21 mouse cellular contexts compared by ENCODE assay signal in genomic region chr5:100856552-100856951, GRCm38 (mm10). TPM values are rescaled to one million over a fixed set of nuclear protein-coding genes. Genes with fewer than 3 reads are reported as not detected.
DNase-seq lines count a peak whose midpoint lies in the region; ATAC-seq and TF ChIP-seq lines count a peak whose summit lies in the region.
"Had no signal": no experiment of that assay in that cellular context is flagged by ENCODE, and none has a peak within 500 bp of the region (broad histone marks: within the 10 kb centered on the region; RNA-seq: fewer than 3 reads in every experiment).

No protein-coding gene starts in this region.

- DNase-seq in B cell, adult 2 months: peak; percentile 78 to 81
- no peak for DNase-seq in MEL (ENCODE audit: low read depth, low spot score)
- DNase-seq in spleen, postnatal 4 days (ENCODE audit: low spot score in 2 of 2): peak; percentile 36 to 65
- DNase-seq in thymus, postnatal 25 days: peak; percentile 50
- no peak for DNase-seq in ovary, postnatal 36 days (ENCODE audit: low spot score)
- no peak for DNase-seq in lung, postnatal 0 days (ENCODE audit: low spot score)
- DNase-seq in cerebellum, adult 2 months: no peak
- DNase-seq in adipocyte (ENCODE audit: low spot score): no peak
- DNase-seq: cerebellum, postnatal 10 days; gastrocnemius, postnatal 14 days; kidney, adult 11 months; layer of hippocampus, postnatal 36 days; lung, postnatal 10 days had no signal

- no peak overlapping the region for H3K4me2 ChIP-seq in lung, postnatal 0 days (replicated peaks; ENCODE audit: low read depth, low read length)
- H3K4me2 ChIP-seq: embryonic facial prominence, embryonic 12.5 days; forebrain, embryonic 13.5 days; liver, embryonic 15.5 days; midbrain, embryonic 15.5 days; neural tube, embryonic 15.5 days; stomach, embryonic 15.5 days had no signal

- no peaks in the 10 kb centered on the region for H3K9me3 ChIP-seq in MEL (replicated peaks; ENCODE audit: insufficient read depth, low read length)
- no peaks in the 10 kb centered on the region for H3K9me3 ChIP-seq in lung, postnatal 0 days (ENCODE audit: low read length)
- H3K9me3 ChIP-seq: embryonic facial prominence, embryonic 12.5 days; forebrain, embryonic 13.5 days; liver, embryonic 15.5 days; midbrain, embryonic 15.5 days; neural tube, embryonic 15.5 days; stomach, embryonic 15.5 days had no signal

- no peak for TF ChIP-seq EP300 in MEL (IDR thresholded peaks at IDR 0.05; ENCODE audit: low read depth in 1 of 2, low read length in 2 of 2)
- TF ChIP-seq EP300 in lung, postnatal 0 days (IDR thresholded peaks at IDR 0.05): no peak

- H3K27ac ChIP-seq in MEL (ENCODE audit: control insufficient read depth, low read depth, low read length): no peak overlapping the region
- no peak overlapping the region for H3K27ac ChIP-seq in lung, postnatal 0 days (ENCODE audit: low read length)
- H3K27ac ChIP-seq in cerebellum, adult 2 months (ENCODE audit: insufficient read depth, low read length): no peak overlapping the region
- H3K27ac ChIP-seq: embryonic facial prominence, embryonic 12.5 days; forebrain, embryonic 13.5 days; hindbrain, postnatal 0 days; liver, embryonic 15.5 days; midbrain, embryonic 15.5 days; neural tube, embryonic 15.5 days; stomach, embryonic 15.5 days had no signal

- TF ChIP-seq CTCF in MEL (IDR thresholded peaks at IDR 0.05 in 2 of 3, conservative IDR thresholded peaks at IDR 0.05 in 1 of 3; ENCODE audit: control insufficient read depth in 1 of 3, insufficient read depth in 1 of 3, low read depth in 2 of 3, low read length in 3 of 3, poor library complexity in 1 of 3, severe bottlenecking in 1 of 3): no peak
- no peak for TF ChIP-seq CTCF in lung, postnatal 0 days (IDR thresholded peaks at IDR 0.05)
- TF ChIP-seq CTCF in cerebellum, adult 2 months (IDR thresholded peaks at IDR 0.05; ENCODE audit: borderline replicate concordance, insufficient read depth, low read depth, low read length): no peak

- TF ChIP-seq RAD21 in MEL (IDR thresholded peaks at IDR 0.05; ENCODE audit: low read depth, low read length): no peak

- no peak overlapping the region for H3K4me3 ChIP-seq in MEL (ENCODE audit: control insufficient read depth in 1 of 2, insufficient read depth in 1 of 2, low read depth in 2 of 2, low read length in 2 of 2)
- H3K4me3 ChIP-seq in lung, postnatal 0 days (ENCODE audit: low read depth, low read length): no peak overlapping the region
- no peak overlapping the region for H3K4me3 ChIP-seq in cerebellum, adult 2 months (replicated peaks; ENCODE audit: insufficient read depth, low read depth, low read length)
- H3K4me3 ChIP-seq: embryonic facial prominence, embryonic 12.5 days; erythroblast, embryonic 14.5 days; forebrain, embryonic 13.5 days; liver, embryonic 15.5 days; midbrain, embryonic 15.5 days; neural tube, embryonic 15.5 days; stomach, embryonic 15.5 days had no signal

- H3K36me3 ChIP-seq in MEL (ENCODE audit: control insufficient read depth in 1 of 2, insufficient read depth in 2 of 2, low read length in 2 of 2): no peaks in the 10 kb centered on the region
- H3K36me3 ChIP-seq in lung, postnatal 0 days (ENCODE audit: insufficient read depth, low read length): no peaks in the 10 kb centered on the region
- H3K36me3 ChIP-seq: embryonic facial prominence, embryonic 12.5 days; liver, embryonic 15.5 days; midbrain, embryonic 15.5 days; neural tube, embryonic 15.5 days; stomach, embryonic 15.5 days had no signal

- no peak overlapping the region for H3K9ac ChIP-seq in MEL (ENCODE audit: control insufficient read depth, low read depth, low read length, poor library complexity, severe bottlenecking)
- no peak overlapping the region for H3K9ac ChIP-seq in lung, postnatal 0 days (replicated peaks; ENCODE audit: low read depth)
- H3K9ac ChIP-seq: embryonic facial prominence, embryonic 12.5 days; forebrain, embryonic 13.5 days; liver, embryonic 15.5 days; midbrain, embryonic 15.5 days; neural tube, embryonic 15.5 days; stomach, embryonic 15.5 days had no signal

- 76% methylated on average over 3 of the region's 3 CpGs for WGBS in lung, postnatal 0 days
- WGBS in cerebellum, adult 2 months: 83% methylated on average over 3 of the region's 3 CpGs

- H3K27me3 ChIP-seq in MEL (ENCODE audit: control insufficient read depth in 1 of 2, insufficient read depth in 2 of 2, low read length in 2 of 2): peaks cover 0 to 3% of the 10 kb centered on the region in 2 experiments; a peak in 1 of 4 replicates
- no peaks in the 10 kb centered on the region for H3K27me3 ChIP-seq in lung, postnatal 0 days (replicated peaks; ENCODE audit: insufficient read depth, low read length)
- no peaks in the 10 kb centered on the region for H3K27me3 ChIP-seq in cerebellum, adult 2 months (ENCODE audit: control insufficient read depth, insufficient read depth, low read length)
- H3K27me3 ChIP-seq: embryonic facial prominence, embryonic 12.5 days; liver, embryonic 15.5 days; midbrain, embryonic 15.5 days; neural tube, embryonic 15.5 days; stomach, embryonic 15.5 days had no signal

- no peak for TF ChIP-seq POLR2A in MEL (IDR thresholded peaks at IDR 0.05; ENCODE audit: control insufficient read depth in 1 of 2, insufficient read depth in 1 of 2, low read depth in 1 of 2, low read length in 2 of 2, poor library complexity in 1 of 2)
- TF ChIP-seq POLR2A in cerebellum, adult 2 months (IDR thresholded peaks at IDR 0.05; ENCODE audit: borderline replicate concordance, insufficient read depth, low read length): no peak

- no peaks in the 10 kb centered on the region for H3K4me1 ChIP-seq in MEL (ENCODE audit: control insufficient read depth in 1 of 2, insufficient read depth in 2 of 2, low read length in 2 of 2)
- no peaks in the 10 kb centered on the region for H3K4me1 ChIP-seq in lung, postnatal 0 days (ENCODE audit: insufficient read depth, low read depth, low read length)
- no peaks in the 10 kb centered on the region; the same call in 1 of the 2 replicates for H3K4me1 ChIP-seq in cerebellum, adult 2 months (ENCODE audit: control insufficient read depth, insufficient read depth, low read length)
- H3K4me1 ChIP-seq: embryonic facial prominence, embryonic 12.5 days; forebrain, embryonic 13.5 days; midbrain, embryonic 15.5 days; neural tube, embryonic 15.5 days; stomach, embryonic 15.5 days had no signal

- H3K79me2 ChIP-seq in MEL (ENCODE audit: control insufficient read depth, insufficient read depth, low read length, poor library complexity): no peaks in the 10 kb centered on the region

- no peak for ATAC-seq in lung, postnatal 0 days
- ATAC-seq: forebrain, embryonic 13.5 days; hindbrain, postnatal 0 days; midbrain, embryonic 15.5 days had no signal

TF ChIP-seq in MEL, 35 proteins besides CTCF, POLR2A, EP300 and RAD21:
- TF ChIP-seq MAFK (IDR thresholded peaks at IDR 0.05; ENCODE audit: borderline replicate concordance, low read depth, low read length) (no peak), USF1 (IDR thresholded peaks at IDR 0.05; ENCODE audit: low read depth, low read length) (peak; percentile 52; the same call in 1 of the 2 replicates)

RNA-seq across cellular contexts. Expression of gene Gpat3, which starts 11.0 kb away (rescaled TPM):
- 0.04 and 0.10 TPM in 2 replicates for total RNA-seq in MEL (2012; rRNA removed)
- under 1 TPM in 1 of 2 experiments, not detected in 1; 0.13 TPM for polyA plus RNA-seq in MEL (2012; ENCODE audit: insufficient read depth in 1 of 2, insufficient read length in 2 of 2, low read depth in 1 of 2, low replicate concordance in 2 of 2, missing spikeins in 1 of 2)
- 2.3 and 2.9 TPM in 2 replicates for polyA plus RNA-seq in lung, postnatal 0 days (2015; fragmentation: Nextera tagmentation; extraction: Ambion mirVana)
- 6.7 TPM in 2 replicates for polyA plus RNA-seq in cerebellum, adult 2 months (2012; rRNA removed)
- polyA plus RNA-seq: erythroblast, embryonic 14.5 days had no signal

RNA-seq across cellular contexts. Expression of gene Abraxas1, which starts 35.8 kb away (rescaled TPM):
- total RNA-seq in MEL (2012; rRNA removed): 14.2 and 15.1 TPM in 2 replicates
- 10 to 100 TPM in 1 of 2 experiments, not detected in 1; 26.4 TPM for polyA plus RNA-seq in MEL (2012; ENCODE audit: insufficient read depth in 1 of 2, insufficient read length in 2 of 2, low read depth in 1 of 2, low replicate concordance in 2 of 2, missing spikeins in 1 of 2)
- polyA plus RNA-seq in lung, postnatal 0 days (2015; fragmentation: Nextera tagmentation; extraction: Ambion mirVana): 11.4 and 11.6 TPM in 2 replicates
- polyA plus RNA-seq in cerebellum, adult 2 months (2012; rRNA removed): 9.3 and 10.1 TPM in 2 replicates

RNA-seq across cellular contexts. Expression of gene Mrps18c, which starts 58.1 kb away (rescaled TPM):
- total RNA-seq in MEL (2012; rRNA removed): 110 and 135 TPM in 2 replicates
- polyA plus RNA-seq in MEL (2012; ENCODE audit: insufficient read depth in 1 of 2, insufficient read length in 2 of 2, low read depth in 1 of 2, low replicate concordance in 2 of 2, missing spikeins in 1 of 2): 100 to 1,000 TPM in 1 of 2 experiments, not detected in 1; 135 TPM
- polyA plus RNA-seq in lung, postnatal 0 days (2015; fragmentation: Nextera tagmentation; extraction: Ambion mirVana): 118 and 145 TPM in 2 replicates
- polyA plus RNA-seq in cerebellum, adult 2 months (2012; rRNA removed): 42.4 and 42.5 TPM in 2 replicates

RNA-seq across cellular contexts. Expression of gene Helq, which starts 58.2 kb away (rescaled TPM):
- total RNA-seq in MEL (2012; rRNA removed): 16.3 and 22.7 TPM in 2 replicates
- polyA plus RNA-seq in MEL (2012; ENCODE audit: insufficient read depth in 1 of 2, insufficient read length in 2 of 2, low read depth in 1 of 2, low replicate concordance in 2 of 2, missing spikeins in 1 of 2): 10 to 100 TPM in 1 of 2 experiments, not detected in 1; 32.2 TPM
- 5.3 and 6.8 TPM in 2 replicates for polyA plus RNA-seq in lung, postnatal 0 days (2015; fragmentation: Nextera tagmentation; extraction: Ambion mirVana)
- 47.5 and 51.6 TPM in 2 replicates for polyA plus RNA-seq in cerebellum, adult 2 months (2012; rRNA removed)

Comparison
In these comparisons a context has a peak if more than half of its experiments do, and no peak if none do; other contexts are left out.
1. DNase-seq: peak in B cell, adult 2 months (2 of 2), spleen, postnatal 4 days (2 of 2) and thymus, postnatal 25 days (single experiment); none in MEL (single experiment), ovary, postnatal 36 days (single experiment), lung, postnatal 0 days (single experiment), cerebellum, adult 2 months (0 of 2) and adipocyte (single experiment).